Mouse (Mus musculus) cortical plate, adult 2 months (tissue): Measurements from ENCODE around the gene Strn.

Experiments used
- CTCF ChIP-seq: fragments of 200-500 bp; IDR thresholded peaks from 2 replicates; pipeline ENCODE4 v1.5.1; 2011; ENCODE audit warnings: mild to moderate bottlenecking, control low read depth, low read length; ENCODE audit not compliant: insufficient read depth; ENCODE audit errors: extremely low read depth
- POLR2A ChIP-seq: fragments of 200-500 bp; IDR thresholded peaks from 2 replicates; pipeline ENCODE4 v1.6.1; 2011; ENCODE audit warnings: mild to moderate bottlenecking, low read length, control low read depth; ENCODE audit not compliant: insufficient read depth; ENCODE audit errors: extremely low read depth

GRCm38 (mm10) chr17:78618164-78618693 is 118.8 kb downstream of the Strn start:
- TF ChIP-seq CTCF, result no peak
- no peak for TF ChIP-seq POLR2A
